24 mouse cellular contexts compared by ENCODE assay signal in genomic region chr6:134396018-134396417, GRCm38 (mm10). TPM values are rescaled to one million over a fixed set of nuclear protein-coding genes. Genes with fewer than 3 reads are reported as not detected.
DNase-seq lines count a peak whose midpoint lies in the region; ATAC-seq and TF ChIP-seq lines count a peak whose summit lies in the region.
"Had no signal": no experiment of that assay in that cellular context is flagged by ENCODE, and none has a peak within 500 bp of the region (broad histone marks: within the 10 kb centered on the region; RNA-seq: fewer than 3 reads in every experiment).

Bcl2l14 (plus strand) TSS chr6:134396318.

- no peaks in the 10 kb centered on the region for H3K27me3 ChIP-seq in embryonic facial prominence, embryonic 14.5 days (replicated peaks; ENCODE audit: control insufficient read depth, insufficient read depth, low read length)
- no peaks in the 10 kb centered on the region for H3K27me3 ChIP-seq in embryonic facial prominence, embryonic 10.5 days (replicated peaks; ENCODE audit: low read depth, poor library complexity, severe bottlenecking)
- H3K27me3 ChIP-seq in kidney, postnatal 0 days (ENCODE audit: insufficient read depth, low read length): no peaks in the 10 kb centered on the region
- no peaks in the 10 kb centered on the region for H3K27me3 ChIP-seq in kidney, embryonic 15.5 days
- H3K27me3 ChIP-seq in stomach, embryonic 14.5 days (ENCODE audit: control insufficient read depth, insufficient read depth, low read length): no peaks in the 10 kb centered on the region
- H3K27me3 ChIP-seq: embryonic facial prominence, embryonic 12.5 days; forebrain, embryonic 13.5 days; heart, embryonic 12.5 days; hindbrain, embryonic 15.5 days had no signal

- no peak for ATAC-seq in embryonic facial prominence, embryonic 14.5 days (ENCODE audit: low read depth)
- ATAC-seq in kidney, postnatal 0 days (replicated peaks; ENCODE audit: low FRiP score, low read depth): no peak
- ATAC-seq in kidney, embryonic 15.5 days (replicated peaks; ENCODE audit: low FRiP score): no peak
- ATAC-seq in stomach, embryonic 14.5 days (ENCODE audit: insufficient number of reproducible peaks, insufficient read depth, low FRiP score, low read depth): no peak
- ATAC-seq: CD4-positive, CD25-positive, alpha-beta regulatory T cell, adult 4 months; forebrain, embryonic 13.5 days had no signal

- H3K36me3 ChIP-seq in embryonic facial prominence, embryonic 14.5 days (ENCODE audit: control insufficient read depth, insufficient read depth, low read length): no peaks in the 10 kb centered on the region
- H3K36me3 ChIP-seq in embryonic facial prominence, embryonic 10.5 days (replicated peaks): no peaks in the 10 kb centered on the region
- no peaks in the 10 kb centered on the region for H3K36me3 ChIP-seq in kidney, postnatal 0 days (ENCODE audit: insufficient read depth, low read length)
- no peaks in the 10 kb centered on the region for H3K36me3 ChIP-seq in kidney, embryonic 15.5 days
- H3K36me3 ChIP-seq in stomach, embryonic 14.5 days (ENCODE audit: control insufficient read depth, insufficient read depth, low read length): no peaks in the 10 kb centered on the region
- H3K36me3 ChIP-seq: embryonic facial prominence, embryonic 12.5 days; G1E; heart, embryonic 12.5 days; hindbrain, embryonic 15.5 days had no signal

- no peak within 1 kb of the TSS for H3K27ac ChIP-seq in embryonic facial prominence, embryonic 14.5 days (replicated peaks; ENCODE audit: low read depth, low read length)
- H3K27ac ChIP-seq in embryonic facial prominence, embryonic 10.5 days (replicated peaks): no peak within 1 kb of the TSS
- H3K27ac ChIP-seq in kidney, postnatal 0 days: no peak within 1 kb of the TSS
- no peak within 1 kb of the TSS for H3K27ac ChIP-seq in kidney, embryonic 15.5 days
- H3K27ac ChIP-seq in stomach, embryonic 14.5 days (ENCODE audit: low read length): no peak within 1 kb of the TSS
- H3K27ac ChIP-seq: embryonic facial prominence, embryonic 12.5 days; forebrain, embryonic 13.5 days; hindbrain, embryonic 15.5 days had no signal

- intact Hi-C loops in left cerebral cortex, postnatal 10 days (cut with DNase I): no loop called here

- no peak within 1 kb of the TSS for H3K9ac ChIP-seq in embryonic facial prominence, embryonic 14.5 days (ENCODE audit: low read depth, low read length)
- no peak within 1 kb of the TSS for H3K9ac ChIP-seq in kidney, postnatal 0 days (ENCODE audit: low read depth, low read length)
- no peak within 1 kb of the TSS for H3K9ac ChIP-seq in kidney, embryonic 15.5 days
- no peak within 1 kb of the TSS for H3K9ac ChIP-seq in stomach, embryonic 14.5 days (replicated peaks; ENCODE audit: low read depth, low read length)
- H3K9ac ChIP-seq: embryonic facial prominence, embryonic 12.5 days; forebrain, embryonic 13.5 days; heart, embryonic 12.5 days; hindbrain, embryonic 15.5 days had no signal

- H3K4me2 ChIP-seq in embryonic facial prominence, embryonic 14.5 days (ENCODE audit: low read depth, low read length): no peak within 1 kb of the TSS
- no peak within 1 kb of the TSS for H3K4me2 ChIP-seq in kidney, postnatal 0 days (ENCODE audit: low read length)
- H3K4me2 ChIP-seq in kidney, embryonic 15.5 days: no peak within 1 kb of the TSS
- H3K4me2 ChIP-seq in stomach, embryonic 14.5 days (replicated peaks; ENCODE audit: low read depth, low read length): no peak within 1 kb of the TSS
- H3K4me2 ChIP-seq: embryonic facial prominence, embryonic 12.5 days; forebrain, embryonic 13.5 days; heart, embryonic 12.5 days; hindbrain, embryonic 15.5 days had no signal

- H3K9me3 ChIP-seq in embryonic facial prominence, embryonic 14.5 days (ENCODE audit: control insufficient read depth, low read length): no peaks in the 10 kb centered on the region
- H3K9me3 ChIP-seq in embryonic facial prominence, embryonic 10.5 days: peaks cover 4% of the 10 kb centered on the region; the same call in 1 of the 2 replicates
- no peaks in the 10 kb centered on the region for H3K9me3 ChIP-seq in kidney, postnatal 0 days (replicated peaks; ENCODE audit: low read length)
- H3K9me3 ChIP-seq in kidney, embryonic 15.5 days (replicated peaks): no peaks in the 10 kb centered on the region
- no peaks in the 10 kb centered on the region for H3K9me3 ChIP-seq in stomach, embryonic 14.5 days (ENCODE audit: control insufficient read depth, low read depth, low read length)
- H3K9me3 ChIP-seq: embryonic facial prominence, embryonic 12.5 days; heart, embryonic 12.5 days; hindbrain, embryonic 15.5 days had no signal

- DNase-seq in embryonic facial prominence, embryonic 14.5 days (ENCODE audit: low spot score): peak; percentile 13
- no peak for DNase-seq in embryonic facial prominence, embryonic 10.5 days (ENCODE audit: low spot score)
- no peak for DNase-seq in kidney, postnatal 0 days (ENCODE audit: low spot score)
- DNase-seq in left cerebral cortex, postnatal 10 days (ENCODE audit: extremely low spot score in 1 of 2, low spot score in 2 of 2): no peak
- no peak for DNase-seq in neural tube, embryonic 10.5 days (ENCODE audit: extremely low spot score, low spot score)
- DNase-seq: adrenal gland, adult 8-10 months; adrenal gland, postnatal 36 days; B cell, adult 2 months; cerebellum, adult 11 months; cerebellum, adult 8-10 months; cerebellum, postnatal 14 days; embryo, embryonic 11 days; gastrocnemius, postnatal 14 days had no signal

- H3K4me1 ChIP-seq in embryonic facial prominence, embryonic 14.5 days (ENCODE audit: control insufficient read depth, insufficient read depth, low read length): no peaks in the 10 kb centered on the region
- H3K4me1 ChIP-seq in embryonic facial prominence, embryonic 10.5 days: no peaks in the 10 kb centered on the region
- H3K4me1 ChIP-seq in kidney, postnatal 0 days (replicated peaks; ENCODE audit: insufficient read depth, low read length): no peaks in the 10 kb centered on the region
- peaks cover 2% of the 10 kb centered on the region; the same call in 1 of the 2 replicates for H3K4me1 ChIP-seq in kidney, embryonic 15.5 days
- no peaks in the 10 kb centered on the region for H3K4me1 ChIP-seq in stomach, embryonic 14.5 days (ENCODE audit: control insufficient read depth, insufficient read depth, low read length)
- H3K4me1 ChIP-seq: embryonic facial prominence, embryonic 12.5 days; forebrain, embryonic 13.5 days; heart, embryonic 12.5 days; hindbrain, embryonic 15.5 days had no signal

- 50% methylated on average over 4 of the region's 4 CpGs for WGBS in embryonic facial prominence, embryonic 14.5 days
- 86% methylated on average over 4 of the region's 4 CpGs for WGBS in embryonic facial prominence, embryonic 10.5 days
- WGBS in kidney, postnatal 0 days: 72% methylated on average over 4 of the region's 4 CpGs
- WGBS in kidney, embryonic 15.5 days: 83% methylated on average over 4 of the region's 4 CpGs
- WGBS in stomach, embryonic 14.5 days: 78% methylated on average over 4 of the region's 4 CpGs

- no peak within 1 kb of the TSS for H3K4me3 ChIP-seq in embryonic facial prominence, embryonic 14.5 days (ENCODE audit: low read depth, low read length)
- H3K4me3 ChIP-seq in embryonic facial prominence, embryonic 10.5 days: no peak within 1 kb of the TSS
- H3K4me3 ChIP-seq in kidney, postnatal 0 days (replicated peaks; ENCODE audit: low read depth, low read length): no peak within 1 kb of the TSS
- H3K4me3 ChIP-seq in kidney, embryonic 15.5 days (replicated peaks): no peak within 1 kb of the TSS
- H3K4me3 ChIP-seq in stomach, embryonic 14.5 days (ENCODE audit: low read depth, low read length): no peak within 1 kb of the TSS
- H3K4me3 ChIP-seq: embryonic facial prominence, embryonic 12.5 days; forebrain, embryonic 13.5 days; heart, embryonic 12.5 days; hindbrain, embryonic 15.5 days had no signal

- no peak for TF ChIP-seq CTCF in kidney, postnatal 0 days (IDR thresholded peaks at IDR 0.05; ENCODE audit: low read depth)

RNA-seq across cellular contexts. Expression of gene Bcl2l14, which starts in this region (rescaled TPM):
- polyA plus RNA-seq in embryonic facial prominence, embryonic 14.5 days (2014; fragmentation: Nextera tagmentation; extraction: Ambion mirVana): 2.6 and 3.0 TPM in 2 replicates
- polyA plus RNA-seq in embryonic facial prominence, embryonic 10.5 days (2016; fragmentation: Nextera tagmentation; extraction: Ambion mirVana): 0.47 and 0.74 TPM in 2 replicates
- 9.3 and 10.2 TPM in 2 replicates for polyA plus RNA-seq in kidney, postnatal 0 days (2015; fragmentation: Nextera tagmentation; extraction: Ambion mirVana)
- polyA plus RNA-seq in kidney, embryonic 15.5 days (2015; fragmentation: Nextera tagmentation; extraction: Ambion mirVana): 4.6 and 5.5 TPM in 2 replicates
- polyA plus RNA-seq in stomach, embryonic 14.5 days (2014; fragmentation: Nextera tagmentation; extraction: Ambion mirVana): 12.3 and 12.9 TPM in 2 replicates
- not detected for total RNA-seq in left cerebral cortex, postnatal 10 days (2021)
- total RNA-seq: adrenal gland, postnatal 36 days; gastrocnemius, postnatal 14 days; heart, adult 8-10 months; heart, postnatal 25 days had no signal
- polyA plus RNA-seq: brain, embryonic 14.5 days; forebrain, embryonic 13.5 days; G1E had no signal
